Mouse (Mus musculus) olfactory bulb, adult 2 months (tissue): ENCODE measurements around the gene Uts2b.

Experiments used
- CTCF ChIP-seq: fragments of 200-500 bp; IDR thresholded peaks from 2 replicates; pipeline ENCODE4 v1.5.1; 2012; ENCODE audit warnings: low read depth, mild to moderate bottlenecking, low read length, moderate library complexity; ENCODE audit not compliant: insufficient read depth
- POLR2A ChIP-seq: fragments of 200-500 bp; IDR thresholded peaks from 2 replicates; pipeline ENCODE4 v1.6.1; 2012; ENCODE audit warnings: mild to moderate bottlenecking, low read depth, low read length, moderate library complexity; ENCODE audit not compliant: insufficient read depth

DNA sequence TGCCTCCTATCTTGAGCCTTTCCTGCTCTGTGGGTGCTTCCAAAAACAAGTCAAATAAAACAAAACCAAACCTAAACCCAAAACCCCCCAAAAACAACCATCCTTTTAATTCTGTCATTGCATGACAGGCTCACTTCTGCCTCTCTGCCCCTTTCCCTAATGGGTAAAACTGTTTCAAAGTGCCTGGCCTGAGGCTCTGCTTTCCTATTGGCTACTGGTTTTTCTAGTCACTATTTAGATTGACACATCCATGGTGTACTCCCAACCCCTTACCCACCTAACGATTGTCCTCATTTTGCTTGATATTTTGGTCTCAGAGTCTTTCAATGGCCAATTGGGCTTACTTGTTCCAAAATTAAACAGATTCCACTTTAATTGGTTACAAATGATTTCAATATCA is 15.6 kb upstream of the Uts2b start:
- no peak for TF ChIP-seq POLR2A
- no peak for TF ChIP-seq CTCF
